In the genomic region with DNA sequence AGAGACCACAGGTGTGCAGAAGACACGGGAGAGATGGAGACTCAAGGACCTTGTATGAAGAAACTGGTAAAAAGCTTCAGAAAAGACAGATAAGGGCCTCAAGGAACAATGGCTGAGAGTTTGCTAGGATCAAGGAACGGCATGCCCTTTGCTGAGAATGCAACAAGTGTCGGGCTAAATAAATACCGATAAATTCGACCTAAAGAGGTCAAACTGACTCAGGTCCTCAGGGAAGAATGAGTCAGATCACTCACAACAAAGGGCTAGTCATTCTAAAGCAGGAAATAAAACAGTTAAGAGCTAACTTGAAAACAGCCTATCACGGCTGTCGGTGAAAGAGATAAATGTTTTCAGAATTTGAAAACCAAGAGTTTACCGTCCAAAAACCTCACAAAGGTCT, we compare ENCODE assay signal across 21 mouse cellular contexts.
DNase-seq lines count a peak whose midpoint lies in the region; ATAC-seq and TF ChIP-seq lines count a peak whose summit lies in the region.
"Had no signal": no experiment of that assay in that cellular context is flagged by ENCODE, and none has a peak within 500 bp of the region (broad histone marks: within the 10 kb centered on the region; RNA-seq: fewer than 3 reads in every experiment).

No protein-coding gene starts in this region.

- intact Hi-C loops in gastrocnemius, postnatal 14 days (cut with DNase I; ENCODE audit: low total_unique reads): no loop called here

- DNase-seq in lung, embryonic 14.5 days: no peak
- DNase-seq in lung, postnatal 4 days: no peak
- DNase-seq in embryo, embryonic 11 days: peak; percentile 23
- DNase-seq in gastrocnemius, postnatal 14 days: no peak
- DNase-seq in layer of hippocampus, postnatal 36 days: no peak
- DNase-seq in layer of hippocampus, adult 2 months (ENCODE audit: low spot score in 2 of 2): no peak
- DNase-seq: adrenal gland, adult 2 months; adrenal gland, postnatal 25 days; cerebellum, adult 2 months; cerebellum, postnatal 10 days had no signal

- H3K27me3 ChIP-seq in lung, embryonic 14.5 days (ENCODE audit: insufficient read depth, low read length): no peaks in the 10 kb centered on the region
- H3K27me3 ChIP-seq in stomach, embryonic 14.5 days (ENCODE audit: control insufficient read depth, insufficient read depth, low read length): no peaks in the 10 kb centered on the region
- H3K27me3 ChIP-seq: CH12.LX; forebrain, embryonic 15.5 days; heart, embryonic 12.5 days; hindbrain, embryonic 15.5 days; Patski had no signal

- no peaks in the 10 kb centered on the region for H3K36me3 ChIP-seq in lung, embryonic 14.5 days (ENCODE audit: insufficient read depth)
- no peaks in the 10 kb centered on the region for H3K36me3 ChIP-seq in stomach, embryonic 14.5 days (ENCODE audit: control insufficient read depth, insufficient read depth, low read length)
- H3K36me3 ChIP-seq: embryonic facial prominence, embryonic 10.5 days; forebrain, embryonic 10.5 days; heart, embryonic 12.5 days had no signal

- no peak for TF ChIP-seq CTCF in lung, embryonic 14.5 days (IDR thresholded peaks at IDR 0.05; ENCODE audit: low read depth)
- no peak for TF ChIP-seq CTCF in layer of hippocampus, adult 2 months (conservative IDR thresholded peaks at IDR 0.05)

- no peak overlapping the region for H3K9ac ChIP-seq in lung, embryonic 14.5 days
- H3K9ac ChIP-seq in stomach, embryonic 14.5 days (replicated peaks; ENCODE audit: low read depth, low read length): no peak overlapping the region
- H3K9ac ChIP-seq: forebrain, embryonic 15.5 days; heart, embryonic 12.5 days; hindbrain, embryonic 15.5 days had no signal

- no peak overlapping the region for H3K4me3 ChIP-seq in lung, embryonic 14.5 days (ENCODE audit: low read depth, low read length)
- H3K4me3 ChIP-seq in stomach, embryonic 14.5 days (ENCODE audit: low read depth, low read length): no peak overlapping the region
- H3K4me3 ChIP-seq in layer of hippocampus, adult 2 months: no peak overlapping the region
- H3K4me3 ChIP-seq: embryonic facial prominence, embryonic 10.5 days; erythroblast, embryonic 14.5 days; forebrain, embryonic 10.5 days; forebrain, embryonic 15.5 days; heart, embryonic 12.5 days; hindbrain, embryonic 10.5 days; hindbrain, embryonic 15.5 days had no signal

- no peaks in the 10 kb centered on the region for H3K4me1 ChIP-seq in lung, embryonic 14.5 days (ENCODE audit: insufficient read depth)
- H3K4me1 ChIP-seq in stomach, embryonic 14.5 days (ENCODE audit: control insufficient read depth, insufficient read depth, low read length): 0 out of 2 replicates have a peak, but pooled peaks cover 2% of the 10 kb centered on the region
- H3K4me1 ChIP-seq: forebrain, embryonic 10.5 days; forebrain, embryonic 15.5 days; hindbrain, embryonic 15.5 days had no signal

- WGBS in lung, embryonic 14.5 days: 24% methylated on average over 8 of the region's 8 CpGs
- WGBS in stomach, embryonic 14.5 days: 25% methylated on average over 8 of the region's 8 CpGs

- H3K27ac ChIP-seq in lung, embryonic 14.5 days (ENCODE audit: low read depth): no peak overlapping the region
- no peak overlapping the region for H3K27ac ChIP-seq in stomach, embryonic 14.5 days (ENCODE audit: low read length)
- H3K27ac ChIP-seq in layer of hippocampus, adult 2 months: no peak overlapping the region
- H3K27ac ChIP-seq: forebrain, embryonic 10.5 days; forebrain, embryonic 15.5 days; hindbrain, embryonic 10.5 days; hindbrain, embryonic 15.5 days had no signal

- H3K9me3 ChIP-seq in lung, embryonic 14.5 days (ENCODE audit: low read depth, low read length): no peaks in the 10 kb centered on the region
- no peaks in the 10 kb centered on the region for H3K9me3 ChIP-seq in stomach, embryonic 14.5 days (ENCODE audit: control insufficient read depth, low read depth, low read length)
- H3K9me3 ChIP-seq: embryonic facial prominence, embryonic 10.5 days; forebrain, embryonic 10.5 days; forebrain, embryonic 15.5 days; heart, embryonic 12.5 days; hindbrain, embryonic 10.5 days; hindbrain, embryonic 15.5 days had no signal

- ATAC-seq in lung, embryonic 14.5 days (ENCODE audit: insufficient read depth): peak; percentile 38; the same call in 1 of the 2 replicates
- peak; percentile 67; the same call in 1 of the 2 replicates for ATAC-seq in stomach, embryonic 14.5 days (ENCODE audit: insufficient number of reproducible peaks, insufficient read depth, low FRiP score, low read depth)
- ATAC-seq: activated CD4-positive, CD25-positive, alpha-beta regulatory T cell, adult 4 months; forebrain, embryonic 15.5 days; Patski had no signal

- no peak overlapping the region for H3K4me2 ChIP-seq in lung, embryonic 14.5 days
- H3K4me2 ChIP-seq in stomach, embryonic 14.5 days (replicated peaks; ENCODE audit: low read depth, low read length): no peak overlapping the region
- H3K4me2 ChIP-seq: forebrain, embryonic 15.5 days; heart, embryonic 12.5 days; hindbrain, embryonic 15.5 days had no signal
